Mouse (Mus musculus): Measurements from ENCODE around the gene Bckdhb. TPM values are rescaled to one million over a fixed set of nuclear protein-coding genes. Genes with fewer than 3 reads are reported as not detected.

The Bckdhb gene
- polyA plus RNA-seq (2015; fragmentation: Nextera tagmentation; extraction: Ambion mirVana): 29.7 and 32.0 TPM in 2 replicates

DNA sequence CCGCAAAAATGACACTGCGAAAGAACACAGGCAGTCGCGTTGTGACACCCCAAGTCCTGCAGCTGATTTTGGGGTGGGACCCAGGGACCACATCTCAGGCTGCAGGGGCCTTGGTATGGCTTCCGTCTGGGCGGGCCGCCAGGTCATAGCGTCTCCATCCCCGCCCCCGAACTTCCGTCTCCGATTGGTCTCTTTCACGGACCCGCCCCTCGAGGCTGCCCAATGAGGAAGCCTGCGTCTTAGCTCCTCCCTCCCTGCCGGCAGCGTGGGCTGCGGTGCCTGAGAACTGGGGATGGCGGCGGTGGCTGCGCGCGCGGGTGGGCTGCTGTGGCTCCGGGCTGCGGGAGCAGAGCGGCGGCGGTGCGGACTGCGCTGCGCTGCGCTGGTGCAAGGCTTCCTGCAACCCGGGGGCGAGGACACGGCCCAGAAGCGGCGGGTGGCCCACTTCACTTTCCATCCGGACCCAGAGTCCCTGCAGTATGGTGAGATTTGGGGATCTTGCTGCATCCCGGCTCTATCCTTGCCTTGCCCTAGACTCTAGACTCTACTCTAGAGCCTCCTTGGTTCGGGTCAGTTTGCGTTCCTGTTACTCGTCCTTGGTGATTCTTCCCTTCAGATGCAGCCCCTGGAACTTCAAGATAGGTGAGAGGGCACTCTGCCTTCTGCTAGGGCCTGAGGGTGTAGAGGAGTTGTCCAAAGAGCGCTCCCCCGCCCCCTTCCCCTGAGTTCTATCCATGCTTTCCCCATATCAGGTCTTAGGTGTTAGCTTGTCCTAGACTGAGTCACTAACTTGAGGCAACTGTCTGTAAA, at the start of gene Bckdhb:
TSS of gene Bckdhb (plus strand) at position 268 of the 810 bp plus-strand sequence.
- WGBS: under 1% methylated on average over 46 of the region's 46 CpGs
- Histone ChIP-seq H3K27me3 (ENCODE audit: control insufficient read depth, insufficient read depth, low read depth, low read length) (no peaks in the 10 kb centered on the region), H3K27ac (ENCODE audit: low read length) (peak within 1 kb of the TSS; percentile 60; the same call in 1 of the 2 replicates), H3K4me1 (ENCODE audit: control insufficient read depth, insufficient read depth, low read length) (peaks cover 5% of the 10 kb centered on the region), H3K9ac (ENCODE audit: low read depth, low read length) (peak within 1 kb of the TSS; percentile 76), H3K9me3 (replicated peaks; ENCODE audit: control insufficient read depth, low read length, poor library complexity, severe bottlenecking) (no peaks in the 10 kb centered on the region), H3K36me3 (ENCODE audit: control insufficient read depth, insufficient read depth, low read length) (no peaks in the 10 kb centered on the region), H3K4me2 (ENCODE audit: low read length) (peak within 1 kb of the TSS; percentile 84), H3K4me3 (ENCODE audit: low read depth, low read length) (peak within 1 kb of the TSS; percentile 78)
- ATAC-seq: peak; percentile 100

DNA sequence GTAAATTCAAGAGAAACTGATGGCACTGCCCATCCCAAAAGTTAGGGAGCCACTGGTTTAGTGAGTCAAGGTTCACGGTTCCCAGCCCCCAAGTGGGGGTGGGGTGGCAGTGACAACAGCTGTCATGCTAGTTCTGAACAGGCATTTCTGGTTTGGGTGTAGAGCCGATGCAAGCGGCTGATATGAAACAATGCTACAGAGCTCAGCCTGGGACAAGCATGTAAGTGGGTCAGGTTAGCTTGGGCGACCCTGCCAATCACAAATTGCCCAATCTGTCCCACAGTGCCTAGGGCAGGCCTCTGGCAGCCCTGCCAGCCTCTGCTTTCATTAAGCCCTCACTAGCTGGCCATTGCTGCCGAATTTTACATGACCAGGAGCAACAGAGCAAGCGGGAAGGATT, 42.8 kb upstream of the Bckdhb start:
- H3K36me3 ChIP-seq (ENCODE audit: control insufficient read depth, insufficient read depth, low read length): no peaks in the 10 kb centered on the region
- ATAC-seq: no peak
- no peaks in the 10 kb centered on the region for H3K9me3 ChIP-seq (replicated peaks; ENCODE audit: control insufficient read depth, low read length, poor library complexity, severe bottlenecking)
- no peak overlapping the region for H3K4me3 ChIP-seq (ENCODE audit: low read depth, low read length)
- no peak overlapping the region for H3K27ac ChIP-seq (ENCODE audit: low read length)
- H3K9ac ChIP-seq (ENCODE audit: low read depth, low read length): no peak overlapping the region
- 87% methylated on average over 6 of the region's 6 CpGs for WGBS
- no peaks in the 10 kb centered on the region for H3K27me3 ChIP-seq (ENCODE audit: control insufficient read depth, insufficient read depth, low read depth, low read length)
- no peaks in the 10 kb centered on the region for H3K4me1 ChIP-seq (ENCODE audit: control insufficient read depth, insufficient read depth, low read length)
- no peak overlapping the region for H3K4me2 ChIP-seq (ENCODE audit: low read length)

DNA sequence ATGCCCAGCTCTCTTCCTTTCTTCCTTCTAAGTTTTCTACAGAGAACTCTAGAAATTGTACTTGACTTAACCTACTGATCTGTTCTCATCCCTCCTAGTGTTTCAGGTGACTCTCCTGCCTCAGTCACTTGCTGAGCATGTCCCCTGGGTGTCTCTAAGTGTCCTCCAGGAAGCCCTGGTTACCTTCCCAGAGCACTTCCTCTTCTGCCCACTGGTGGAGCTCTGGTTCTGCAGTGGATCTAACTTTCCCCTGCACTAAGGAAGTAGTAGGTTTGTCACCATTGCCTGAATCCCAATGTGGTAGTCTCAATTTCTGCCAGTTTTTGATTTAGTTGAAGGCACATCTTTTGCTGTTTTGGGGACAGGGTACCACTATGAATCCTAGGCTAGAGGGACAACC, 38.8 kb upstream of the Bckdhb start:
- no peak overlapping the region for H3K27ac ChIP-seq (ENCODE audit: low read length)
- no peak overlapping the region for H3K4me3 ChIP-seq (ENCODE audit: low read depth, low read length)
- no peak for ATAC-seq
- H3K9me3 ChIP-seq (replicated peaks; ENCODE audit: control insufficient read depth, low read length, poor library complexity, severe bottlenecking): no peaks in the 10 kb centered on the region
- H3K4me2 ChIP-seq (ENCODE audit: low read length): no peak overlapping the region
- H3K4me1 ChIP-seq (ENCODE audit: control insufficient read depth, insufficient read depth, low read length): no peaks in the 10 kb centered on the region
- H3K36me3 ChIP-seq (ENCODE audit: control insufficient read depth, insufficient read depth, low read length): no peaks in the 10 kb centered on the region
- H3K9ac ChIP-seq (ENCODE audit: low read depth, low read length): no peak overlapping the region
- H3K27me3 ChIP-seq (ENCODE audit: control insufficient read depth, insufficient read depth, low read depth, low read length): no peaks in the 10 kb centered on the region

DNA sequence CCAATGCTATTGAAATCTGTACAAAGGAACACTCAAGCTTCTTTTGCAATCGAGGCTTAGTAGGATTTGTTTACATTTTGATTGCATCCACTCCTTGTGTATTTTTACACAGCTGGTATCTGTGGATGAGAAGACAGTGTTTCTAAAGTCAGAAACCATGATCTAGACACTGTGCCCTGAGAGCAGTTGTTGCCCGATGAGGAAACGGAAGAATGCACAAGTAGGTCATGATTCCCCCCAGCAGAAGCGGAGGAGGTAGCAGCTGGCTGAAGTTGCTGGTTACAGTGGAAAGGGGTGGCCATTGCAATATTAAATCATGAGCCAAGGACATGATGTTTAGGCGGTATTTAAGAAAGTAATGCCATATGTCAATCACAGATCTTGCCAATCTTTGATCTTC, 36.7 kb upstream of the Bckdhb start:
- Histone ChIP-seq H3K36me3 (ENCODE audit: control insufficient read depth, insufficient read depth, low read length) (no peaks in the 10 kb centered on the region), H3K4me2 (ENCODE audit: low read length) (no peak overlapping the region), H3K27me3 (ENCODE audit: control insufficient read depth, insufficient read depth, low read depth, low read length) (no peaks in the 10 kb centered on the region), H3K4me1 (ENCODE audit: control insufficient read depth, insufficient read depth, low read length) (no peaks in the 10 kb centered on the region), H3K27ac (ENCODE audit: low read length) (no peak overlapping the region), H3K4me3 (ENCODE audit: low read depth, low read length) (no peak overlapping the region), H3K9me3 (replicated peaks; ENCODE audit: control insufficient read depth, low read length, poor library complexity, severe bottlenecking) (no peaks in the 10 kb centered on the region), H3K9ac (ENCODE audit: low read depth, low read length) (no peak overlapping the region)
- WGBS: 93% methylated on average over 5 of the region's 5 CpGs
- no peak for ATAC-seq

DNA sequence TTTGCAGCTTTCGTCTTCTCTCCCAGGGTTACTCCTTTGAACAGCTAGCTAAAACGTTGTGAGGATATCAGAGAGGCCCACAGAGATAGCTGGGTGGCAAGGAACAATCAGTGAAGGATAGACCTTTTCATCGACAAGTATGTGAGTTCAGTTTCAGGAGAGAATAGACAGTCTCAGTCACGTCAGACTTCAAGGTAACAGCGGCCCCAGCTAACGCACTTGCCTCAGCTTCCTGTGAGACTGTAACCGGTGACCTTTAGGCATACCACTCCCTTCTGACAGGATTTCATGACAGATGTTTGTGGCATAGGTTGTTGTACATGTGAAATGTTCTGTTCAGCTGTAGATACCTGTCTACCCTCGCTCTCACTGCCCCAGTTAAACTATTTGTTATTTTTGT, 31.9 kb upstream of the Bckdhb start:
- Histone ChIP-seq H3K27me3 (ENCODE audit: control insufficient read depth, insufficient read depth, low read depth, low read length) (no peaks in the 10 kb centered on the region), H3K9ac (ENCODE audit: low read depth, low read length) (no peak overlapping the region), H3K4me3 (ENCODE audit: low read depth, low read length) (no peak overlapping the region), H3K4me2 (ENCODE audit: low read length) (no peak overlapping the region), H3K36me3 (ENCODE audit: control insufficient read depth, insufficient read depth, low read length) (no peaks in the 10 kb centered on the region), H3K4me1 (ENCODE audit: control insufficient read depth, insufficient read depth, low read length) (no peaks in the 10 kb centered on the region), H3K27ac (ENCODE audit: low read length) (no peak overlapping the region), H3K9me3 (replicated peaks; ENCODE audit: control insufficient read depth, low read length, poor library complexity, severe bottlenecking) (no peaks in the 10 kb centered on the region)
- 79% methylated on average over 8 of the region's 8 CpGs for WGBS
- no peak for ATAC-seq

DNA sequence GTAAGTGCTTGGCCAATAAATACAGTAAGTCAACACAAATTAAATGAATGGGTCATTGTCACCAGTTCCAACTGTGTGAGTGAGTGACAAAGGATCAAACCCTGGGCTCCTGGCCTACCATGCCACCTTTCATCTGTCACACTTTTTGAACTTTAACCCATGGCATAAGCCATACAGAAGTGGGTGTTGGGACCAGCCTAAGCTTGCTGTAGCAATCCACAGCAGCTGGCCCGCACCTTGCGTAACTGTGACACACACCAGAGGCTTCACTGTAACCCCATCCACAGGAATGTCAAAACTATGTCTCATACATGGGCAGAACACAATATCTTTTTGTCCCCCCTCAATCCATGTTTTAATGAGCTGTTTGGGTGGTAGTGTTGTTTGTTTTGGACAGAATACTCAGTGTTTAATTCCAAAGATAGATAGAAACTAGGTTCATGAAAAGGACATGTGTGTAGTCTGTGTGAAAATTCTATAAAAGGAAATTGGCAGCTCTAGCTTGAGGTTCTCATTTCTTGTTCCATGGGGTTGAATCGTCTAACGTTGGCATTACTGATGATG, 31.1 kb upstream of the Bckdhb start:
- 98% methylated on average over 4 of the region's 4 CpGs for WGBS
- Histone ChIP-seq H3K4me1 (ENCODE audit: control insufficient read depth, insufficient read depth, low read length) (no peaks in the 10 kb centered on the region), H3K4me2 (ENCODE audit: low read length) (no peak overlapping the region), H3K27ac (ENCODE audit: low read length) (no peak overlapping the region), H3K4me3 (ENCODE audit: low read depth, low read length) (no peak overlapping the region), H3K36me3 (ENCODE audit: control insufficient read depth, insufficient read depth, low read length) (no peaks in the 10 kb centered on the region), H3K27me3 (ENCODE audit: control insufficient read depth, insufficient read depth, low read depth, low read length) (no peaks in the 10 kb centered on the region), H3K9me3 (replicated peaks; ENCODE audit: control insufficient read depth, low read length, poor library complexity, severe bottlenecking) (no peaks in the 10 kb centered on the region), H3K9ac (ENCODE audit: low read depth, low read length) (no peak overlapping the region)
- no peak for ATAC-seq

DNA sequence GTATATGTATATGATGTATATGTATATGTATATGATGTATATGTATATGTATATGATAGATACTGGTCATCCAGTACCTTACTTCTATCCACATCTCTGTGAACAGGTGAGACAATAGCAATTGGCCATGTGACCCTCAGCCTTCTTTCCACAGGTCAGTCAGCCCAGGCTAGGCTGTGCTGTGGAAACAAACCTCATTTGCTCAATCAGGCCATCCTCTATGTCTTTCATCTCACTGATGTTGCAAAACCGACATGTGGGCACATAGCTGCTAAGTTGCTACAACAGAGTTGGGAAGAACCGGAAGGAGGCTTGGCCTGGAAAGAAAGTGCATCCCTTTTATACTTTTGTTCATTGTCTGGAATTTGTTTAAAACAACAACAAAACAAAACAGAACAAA, 22.9 kb upstream of the Bckdhb start:
- H3K4me1 ChIP-seq (ENCODE audit: control insufficient read depth, insufficient read depth, low read length): no peaks in the 10 kb centered on the region

DNA sequence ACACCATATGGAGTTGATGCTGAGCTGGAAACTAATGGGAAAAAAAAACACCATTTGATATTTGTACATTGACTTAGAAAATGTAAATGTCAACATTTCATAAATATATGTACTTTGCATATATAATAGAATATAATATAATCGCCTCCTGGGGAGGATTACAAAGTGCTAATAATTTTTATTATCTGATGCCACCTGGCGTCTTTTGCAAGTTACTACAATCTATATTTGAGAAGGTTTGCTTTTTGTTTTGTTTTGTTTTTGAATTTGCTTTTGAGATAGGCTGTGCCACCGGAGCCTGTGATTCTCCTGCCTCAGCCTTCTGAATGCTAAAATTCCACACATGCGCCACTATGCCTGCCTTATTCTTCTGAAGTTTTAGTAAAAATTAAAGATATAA, 19.1 kb upstream of the Bckdhb start:
- ATAC-seq: no peak
- Histone ChIP-seq H3K36me3 (ENCODE audit: control insufficient read depth, insufficient read depth, low read length) (no peaks in the 10 kb centered on the region), H3K4me3 (ENCODE audit: low read depth, low read length) (no peak overlapping the region), H3K27ac (ENCODE audit: low read length) (no peak overlapping the region), H3K9me3 (replicated peaks; ENCODE audit: control insufficient read depth, low read length, poor library complexity, severe bottlenecking) (no peaks in the 10 kb centered on the region), H3K4me2 (ENCODE audit: low read length) (no peak overlapping the region), H3K27me3 (ENCODE audit: control insufficient read depth, insufficient read depth, low read depth, low read length) (no peaks in the 10 kb centered on the region), H3K4me1 (ENCODE audit: control insufficient read depth, insufficient read depth, low read length) (no peaks in the 10 kb centered on the region), H3K9ac (ENCODE audit: low read depth, low read length) (no peak overlapping the region)
- WGBS: 72% methylated on average over 4 of the region's 4 CpGs

More for the DNA sequence above, 22.9 kb upstream of the Bckdhb start:
- no peak for ATAC-seq
- Histone ChIP-seq H3K4me2 (ENCODE audit: low read length) (no peak overlapping the region), H3K36me3 (ENCODE audit: control insufficient read depth, insufficient read depth, low read length) (no peaks in the 10 kb centered on the region), H3K27me3 (ENCODE audit: control insufficient read depth, insufficient read depth, low read depth, low read length) (no peaks in the 10 kb centered on the region), H3K9me3 (replicated peaks; ENCODE audit: control insufficient read depth, low read length, poor library complexity, severe bottlenecking) (no peaks in the 10 kb centered on the region), H3K27ac (ENCODE audit: low read length) (no peak overlapping the region), H3K4me3 (ENCODE audit: low read depth, low read length) (no peak overlapping the region), H3K9ac (ENCODE audit: low read depth, low read length) (no peak overlapping the region)
- WGBS: 96% methylated on average over 2 of the region's 2 CpGs

DNA sequence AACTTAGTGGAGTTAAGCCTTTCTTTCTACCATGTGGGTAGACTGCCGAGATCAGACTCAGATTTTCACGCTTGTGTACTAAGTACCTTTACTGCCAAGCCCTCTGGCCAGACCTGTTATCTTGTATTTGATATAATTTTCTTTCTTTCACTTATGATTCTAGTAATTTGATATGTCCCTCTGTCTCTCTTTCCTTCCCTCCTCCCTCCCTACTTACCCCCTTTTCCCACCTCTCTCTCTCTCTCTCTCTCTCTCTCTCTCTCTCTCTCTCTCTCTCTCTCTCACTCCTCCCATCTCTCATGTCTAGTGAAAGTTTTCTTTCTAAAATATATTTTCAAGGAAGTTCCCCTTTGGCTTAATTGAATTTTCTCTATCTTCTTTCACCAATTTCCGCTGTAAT, 17.9 kb upstream of the Bckdhb start:
- Histone ChIP-seq H3K4me2 (ENCODE audit: low read length) (no peak overlapping the region), H3K9me3 (replicated peaks; ENCODE audit: control insufficient read depth, low read length, poor library complexity, severe bottlenecking) (no peaks in the 10 kb centered on the region), H3K9ac (ENCODE audit: low read depth, low read length) (no peak overlapping the region), H3K27ac (ENCODE audit: low read length) (no peak overlapping the region), H3K27me3 (ENCODE audit: control insufficient read depth, insufficient read depth, low read depth, low read length) (no peaks in the 10 kb centered on the region), H3K4me3 (ENCODE audit: low read depth, low read length) (no peak overlapping the region), H3K36me3 (ENCODE audit: control insufficient read depth, insufficient read depth, low read length) (no peaks in the 10 kb centered on the region), H3K4me1 (ENCODE audit: control insufficient read depth, insufficient read depth, low read length) (no peaks in the 10 kb centered on the region)
- no peak for ATAC-seq
- 88% methylated on average over 3 of the region's 3 CpGs for WGBS

Measured in midbrain, embryonic 16.5 days (tissue).